Mouse (Mus musculus): ENCODE results near the gene Col15a1.

Gene Col15a1

GRCm38 (mm10) chr4:47207969-47208420, at the start of gene Col15a1:
Gene Col15a1, plus strand, starts transcription at chr4:47208161.
- DNase-seq, result no peak

GRCm38 (mm10) chr4:47161103-47161755, 46.7 kb upstream of the Col15a1 start:
- DNase-seq, result no peak

- no peak for DNase-seq
Observed at GRCm38 (mm10) chr4:47161756-47162587, 46.0 kb upstream of the Col15a1 start.

GRCm38 (mm10) chr4:47172314-47172713, 35.6 kb upstream of the Col15a1 start:
- no peak for DNase-seq

- DNase-seq, result no peak
Observed at GRCm38 (mm10) chr4:47177101-47177500, 30.9 kb upstream of the Col15a1 start.

GRCm38 (mm10) chr4:47178261-47178961, 29.6 kb upstream of the Col15a1 start:
- no peak for DNase-seq

- no peak for DNase-seq
Observed at GRCm38 (mm10) chr4:47179535-47179934, 28.4 kb upstream of the Col15a1 start.

GRCm38 (mm10) chr4:47184058-47184661, 23.8 kb upstream of the Col15a1 start:
- DNase-seq, result no peak

- DNase-seq, result no peak
Observed at GRCm38 (mm10) chr4:47186514-47186913, 21.4 kb upstream of the Col15a1 start.

GRCm38 (mm10) chr4:47196173-47196572, 11.8 kb upstream of the Col15a1 start:
- DNase-seq, result no peak

GRCm38 (mm10) chr4:47203643-47204042, 4.3 kb upstream of the Col15a1 start:
- no peak for DNase-seq

GRCm38 (mm10) chr4:47205846-47206245, 2.1 kb upstream of the Col15a1 start:
- DNase-seq, result no peak

- no peak for DNase-seq
Observed at GRCm38 (mm10) chr4:47208421-47208991, 545 bp downstream of the Col15a1 start.

GRCm38 (mm10) chr4:47209466-47209865, 1.5 kb downstream of the Col15a1 start:
- DNase-seq, result no peak

- no peak for DNase-seq
Observed at GRCm38 (mm10) chr4:47218828-47219227, 10.9 kb downstream of the Col15a1 start.

- DNase-seq, result no peak
Observed at GRCm38 (mm10) chr4:47219393-47219792, 11.4 kb downstream of the Col15a1 start.

- DNase-seq, result no peak
Observed at GRCm38 (mm10) chr4:47220544-47220943, 12.6 kb downstream of the Col15a1 start.

GRCm38 (mm10) chr4:47222146-47222545, 14.2 kb downstream of the Col15a1 start:
- DNase-seq, result no peak

GRCm38 (mm10) chr4:47225920-47226319, 18.0 kb downstream of the Col15a1 start:
- no peak for DNase-seq

GRCm38 (mm10) chr4:47227101-47227500, 19.1 kb downstream of the Col15a1 start:
- DNase-seq, result no peak

- no peak for DNase-seq
Observed at GRCm38 (mm10) chr4:47227756-47228155, 19.8 kb downstream of the Col15a1 start.

GRCm38 (mm10) chr4:47228945-47229344, 21.0 kb downstream of the Col15a1 start:
- no peak for DNase-seq

- DNase-seq, result no peak
Observed at GRCm38 (mm10) chr4:47230498-47230897, 22.5 kb downstream of the Col15a1 start.
